Mouse (Mus musculus): Measurements from ENCODE around the gene Eif2ak4. TPM values are rescaled to one million over a fixed set of nuclear protein-coding genes. Genes with fewer than 3 reads are reported as not detected.

The Eif2ak4 gene
- polyA plus RNA-seq, 1 experiment from 2014 or later: 12.1 TPM

DNA sequence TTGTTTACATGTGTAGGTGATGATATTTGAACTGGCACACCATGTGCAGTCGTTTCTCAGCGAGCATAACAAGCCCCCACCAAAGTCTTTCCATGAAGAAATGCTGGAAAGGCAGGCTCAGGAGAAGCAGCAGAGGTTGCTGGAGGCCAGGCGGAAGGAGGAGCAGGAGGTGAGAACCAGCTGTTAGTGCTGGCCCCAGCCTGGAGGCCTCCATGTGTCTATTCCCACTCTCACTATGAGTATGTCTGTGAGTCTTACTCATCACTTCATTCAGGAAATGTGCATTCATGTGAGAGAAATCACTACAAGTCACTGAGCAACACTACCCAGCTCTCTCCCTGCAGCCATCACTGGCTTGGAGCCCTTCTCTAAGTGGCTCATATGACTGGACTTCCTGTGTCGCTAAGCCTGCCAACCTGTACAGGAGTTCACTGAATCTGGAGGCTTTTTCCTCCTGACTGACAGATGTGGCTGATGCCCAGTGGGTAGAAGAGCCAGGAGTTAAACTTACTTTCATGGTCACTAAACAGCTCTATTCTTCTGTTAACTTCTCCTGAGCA is 20.0 kb downstream of the Eif2ak4 start:
- Histone ChIP-seq H3K9ac (no peak overlapping the region), H3K9me3 (no peaks in the 10 kb centered on the region), H3K4me1 (no peaks in the 10 kb centered on the region), H3K36me3 (peaks cover 23% of the 10 kb centered on the region), H3K4me3 (no peak overlapping the region), H3K27ac (no peak overlapping the region), H3K27me3 (no peaks in the 10 kb centered on the region), H3K4me2 (no peak overlapping the region)
- ATAC-seq (ENCODE audit: borderline replicate concordance, extremely low read depth, low FRiP score, low TSS enrichment): no peak
- 61% methylated on average over 4 of the region's 4 CpGs for whole genome bisulfite sequencing

- ATAC-seq (ENCODE audit: borderline replicate concordance, extremely low read depth, low FRiP score, low TSS enrichment): no peak
- Histone ChIP-seq H3K4me1 (no peaks in the 10 kb centered on the region), H3K9ac (no peak overlapping the region), H3K27me3 (no peaks in the 10 kb centered on the region), H3K4me2 (no peak overlapping the region), H3K9me3 (no peaks in the 10 kb centered on the region), H3K36me3 (peaks cover 41% of the 10 kb centered on the region), H3K27ac (no peak overlapping the region), H3K4me3 (no peak overlapping the region)
- WGBS: 93% methylated on average over 11 of the region's 11 CpGs
These were observed 24.4 kb downstream of the Eif2ak4 start for GRCm38 (mm10) chr2:118412821-118413220.

DNA sequence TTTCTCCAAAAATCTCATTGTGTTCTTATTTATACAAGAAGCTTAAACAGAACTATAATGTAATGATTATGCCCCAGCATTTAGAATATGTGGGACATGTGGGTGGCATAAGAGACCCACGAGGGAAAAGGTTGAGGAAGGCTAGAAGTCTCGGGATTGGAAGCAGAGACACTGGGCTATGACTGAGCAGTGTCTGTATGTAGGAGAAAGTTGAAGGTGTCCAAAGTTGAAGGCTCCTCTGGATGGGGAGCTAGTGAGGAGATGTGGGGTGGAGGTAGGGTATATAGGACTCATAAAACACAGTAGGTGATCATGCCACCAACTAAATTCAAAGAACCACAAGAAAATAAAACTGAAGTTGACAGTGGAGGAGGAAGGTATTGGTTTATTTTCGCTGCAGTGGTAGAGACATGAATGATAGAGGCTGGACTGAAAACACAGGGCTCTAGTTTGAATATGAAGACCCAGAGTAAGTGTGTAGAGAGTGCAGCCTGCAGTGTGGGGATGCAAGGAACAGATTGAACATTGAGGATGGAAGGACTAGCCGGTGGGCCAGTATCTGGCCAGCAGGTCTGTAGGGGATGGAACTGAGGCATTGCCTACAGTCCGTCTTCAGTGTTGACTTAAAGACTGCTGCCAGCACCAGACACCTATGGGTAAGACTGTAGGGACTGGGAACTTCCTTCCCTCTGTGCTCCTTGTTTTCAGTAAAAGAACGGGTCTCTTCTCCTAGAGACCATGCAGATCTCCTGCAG is 27.4 kb downstream of the Eif2ak4 start:
- Histone ChIP-seq H3K36me3 (peaks cover 43% of the 10 kb centered on the region), H3K4me1 (no peaks in the 10 kb centered on the region), H3K27me3 (no peaks in the 10 kb centered on the region), H3K9me3 (no peaks in the 10 kb centered on the region), H3K4me2 (no peak overlapping the region), H3K4me3 (no peak overlapping the region), H3K9ac (no peak overlapping the region), H3K27ac (no peak overlapping the region)
- 90% methylated on average over 6 of the region's 6 CpGs for WGBS
- ATAC-seq (ENCODE audit: borderline replicate concordance, extremely low read depth, low FRiP score, low TSS enrichment): no peak

- ATAC-seq (ENCODE audit: borderline replicate concordance, extremely low read depth, low FRiP score, low TSS enrichment): no peak
- H3K4me2 ChIP-seq: no peak overlapping the region
These were observed 29.7 kb downstream of the Eif2ak4 start for GRCm38 (mm10) chr2:118418076-118418475.

GRCm38 (mm10) chr2:118421951-118422350 is 33.5 kb downstream of the Eif2ak4 start:
- Histone ChIP-seq H3K4me3 (no peak overlapping the region), H3K9me3 (no peaks in the 10 kb centered on the region), H3K27me3 (no peaks in the 10 kb centered on the region), H3K27ac (no peak overlapping the region), H3K4me1 (0 out of 2 replicates have a peak, but pooled peaks cover 6% of the 10 kb centered on the region), H3K9ac (no peak overlapping the region), H3K36me3 (peaks cover 34% of the 10 kb centered on the region), H3K4me2 (no peak overlapping the region)
- 78% methylated on average over 15 of the region's 15 CpGs for WGBS
- no peak for ATAC-seq (ENCODE audit: borderline replicate concordance, extremely low read depth, low FRiP score, low TSS enrichment)

More at GRCm38 (mm10) chr2:118418076-118418475, 29.7 kb downstream of the Eif2ak4 start:
- no peak overlapping the region for H3K9ac ChIP-seq
- no peaks in the 10 kb centered on the region for H3K27me3 ChIP-seq
- no peak overlapping the region for H3K4me3 ChIP-seq
- 0 out of 2 replicates have a peak, but pooled peaks cover 6% of the 10 kb centered on the region for H3K4me1 ChIP-seq
- no peak overlapping the region for H3K27ac ChIP-seq
- H3K9me3 ChIP-seq: no peaks in the 10 kb centered on the region
- WGBS: 81% methylated on average over 4 of the region's 4 CpGs
- H3K36me3 ChIP-seq: peaks cover 40% of the 10 kb centered on the region

- 72% methylated on average over 8 of the region's 8 CpGs for WGBS
- Histone ChIP-seq H3K9ac (no peak overlapping the region), H3K4me2 (no peak overlapping the region), H3K36me3 (peaks cover 32% of the 10 kb centered on the region), H3K4me3 (no peak overlapping the region), H3K27ac (no peak overlapping the region; the same call in 1 of the 2 replicates), H3K27me3 (no peaks in the 10 kb centered on the region), H3K4me1 (0 out of 2 replicates have a peak, but pooled peaks cover 6% of the 10 kb centered on the region), H3K9me3 (no peaks in the 10 kb centered on the region)
- no peak for ATAC-seq (ENCODE audit: borderline replicate concordance, extremely low read depth, low FRiP score, low TSS enrichment)
These were observed 34.0 kb downstream of the Eif2ak4 start for GRCm38 (mm10) chr2:118422385-118422784.

GRCm38 (mm10) chr2:118428296-118428695 is 39.9 kb downstream of the Eif2ak4 start:
- Histone ChIP-seq H3K27me3 (no peaks in the 10 kb centered on the region), H3K9ac (no peak overlapping the region), H3K4me3 (no peak overlapping the region), H3K4me1 (no peaks in the 10 kb centered on the region), H3K36me3 (peaks cover 30% of the 10 kb centered on the region; the same call in 1 of the 2 replicates), H3K4me2 (no peak overlapping the region), H3K9me3 (no peaks in the 10 kb centered on the region), H3K27ac (no peak overlapping the region)
- 83% methylated on average over 6 of the region's 6 CpGs for WGBS
- ATAC-seq (ENCODE audit: borderline replicate concordance, extremely low read depth, low FRiP score, low TSS enrichment): no peak

DNA sequence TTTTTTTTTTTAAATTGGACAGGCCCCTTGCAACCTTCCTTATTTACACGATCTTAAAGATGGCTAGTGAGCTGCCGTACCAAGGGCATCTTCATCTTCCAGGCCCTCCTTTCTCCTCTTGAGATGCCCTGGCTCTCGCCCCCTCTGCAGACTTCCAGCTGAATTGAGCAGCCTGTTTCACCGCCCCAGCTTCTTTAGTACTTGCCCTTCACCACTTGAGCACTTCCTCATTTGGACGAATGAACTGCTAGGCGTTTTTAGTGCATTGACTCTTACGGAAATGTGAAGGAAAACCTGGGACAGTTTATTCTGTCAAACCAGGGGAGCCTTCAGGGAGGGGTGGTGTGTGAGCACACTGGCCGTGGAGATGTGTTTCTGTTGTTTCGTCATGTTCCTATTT is 40.9 kb downstream of the Eif2ak4 start:
- Histone ChIP-seq H3K9me3 (no peaks in the 10 kb centered on the region), H3K27me3 (no peaks in the 10 kb centered on the region), H3K4me3 (no peak overlapping the region), H3K36me3 (peaks cover 33% of the 10 kb centered on the region; the same call in 1 of the 2 replicates), H3K27ac (no peak overlapping the region), H3K4me2 (no peak overlapping the region), H3K4me1 (no peaks in the 10 kb centered on the region), H3K9ac (no peak overlapping the region)
- ATAC-seq (ENCODE audit: borderline replicate concordance, extremely low read depth, low FRiP score, low TSS enrichment): no peak
- 64% methylated on average over 9 of the region's 9 CpGs for WGBS

GRCm38 (mm10) chr2:118430630-118431029 is 42.2 kb downstream of the Eif2ak4 start:
- no peak overlapping the region for H3K4me3 ChIP-seq
- H3K27ac ChIP-seq: no peak overlapping the region
- H3K36me3 ChIP-seq: peaks cover 41% of the 10 kb centered on the region
- no peak overlapping the region for H3K4me2 ChIP-seq
- no peaks in the 10 kb centered on the region for H3K9me3 ChIP-seq
- H3K9ac ChIP-seq: no peak overlapping the region
- WGBS: 80% methylated on average over 16 of the region's 16 CpGs
- H3K4me1 ChIP-seq: no peaks in the 10 kb centered on the region
- H3K27me3 ChIP-seq: no peaks in the 10 kb centered on the region
- no peak for ATAC-seq (ENCODE audit: borderline replicate concordance, extremely low read depth, low FRiP score, low TSS enrichment)

- Histone ChIP-seq H3K4me2 (no peak overlapping the region), H3K36me3 (peaks cover 51% of the 10 kb centered on the region), H3K4me3 (no peak overlapping the region), H3K27ac (no peak overlapping the region), H3K9me3 (no peaks in the 10 kb centered on the region), H3K9ac (no peak overlapping the region), H3K4me1 (no peaks in the 10 kb centered on the region), H3K27me3 (no peaks in the 10 kb centered on the region)
- 69% methylated on average over 5 of the region's 5 CpGs for WGBS
- ATAC-seq (ENCODE audit: borderline replicate concordance, extremely low read depth, low FRiP score, low TSS enrichment): no peak
These were observed 43.2 kb downstream of the Eif2ak4 start for GRCm38 (mm10) chr2:118431589-118431988.

- H3K27ac ChIP-seq: no peak overlapping the region
- no peak overlapping the region for H3K4me3 ChIP-seq
- H3K9ac ChIP-seq: no peak overlapping the region
- H3K4me2 ChIP-seq: no peak overlapping the region
- peaks cover 9% of the 10 kb centered on the region for H3K36me3 ChIP-seq
- H3K4me1 ChIP-seq: no peaks in the 10 kb centered on the region
- H3K9me3 ChIP-seq: no peaks in the 10 kb centered on the region
- no peaks in the 10 kb centered on the region for H3K27me3 ChIP-seq
- 73% methylated on average over 5 of the region's 5 CpGs for WGBS
- no peak; the same call in 1 of the 2 replicates for ATAC-seq (ENCODE audit: borderline replicate concordance, extremely low read depth, low FRiP score, low TSS enrichment)
These were observed 53.8 kb downstream of the Eif2ak4 start for GRCm38 (mm10) chr2:118442172-118442571.

GRCm38 (mm10) chr2:118442723-118443122 is 54.3 kb downstream of the Eif2ak4 start:
- no peak overlapping the region for H3K27ac ChIP-seq
- no peaks in the 10 kb centered on the region for H3K27me3 ChIP-seq
- no peaks in the 10 kb centered on the region for H3K4me1 ChIP-seq
- ATAC-seq (ENCODE audit: borderline replicate concordance, extremely low read depth, low FRiP score, low TSS enrichment): no peak
- no peak overlapping the region for H3K4me3 ChIP-seq
- peaks cover 8% of the 10 kb centered on the region for H3K36me3 ChIP-seq
- no peak overlapping the region for H3K9ac ChIP-seq
- H3K9me3 ChIP-seq: no peaks in the 10 kb centered on the region
- WGBS: 72% methylated on average over 4 of the region's 4 CpGs
- no peak overlapping the region for H3K4me2 ChIP-seq

Measured in lung, embryonic 15.5 days (tissue).